Mouse (Mus musculus) erythroblast, adult 5-6 weeks (primary cell): ENCODE data around the gene Ncf1. TPM values are rescaled to one million over a fixed set of nuclear protein-coding genes. Genes with fewer than 3 reads are reported as not detected.

Experiments
- ATAC-seq: replicated peaks from 2 replicates; pipeline ENCODE4 v1.8.0; 2016; ENCODE audit warnings: moderate number of reproducible peaks, mild to moderate bottlenecking, moderate TSS enrichment, inconsistent platforms; ENCODE audit not compliant: poor library complexity, low FRiP score, severe bottlenecking
- total RNA-seq, 2 experiments: library from RNA; stranded (forward) in 1 of 2; stranded (reverse) in 1 of 2; fragments of 150-400 nt in 1 of 2; fragments of 200-764, 138-1000 nt in 1 of 2; gene quantifications; 2 replicates each; pipeline versions ENCODE4 v1.2.3 to v1.2.4; 2015 to 2017; ENCODE audit warnings: low replicate concordance in 2 of 2

Gene Ncf1
- total RNA-seq, 2 experiments from 2014 or later = 92.6 to 101 TPM

- no peak for ATAC-seq
These were observed 19.3 kb upstream of the Ncf1 start for GRCm38 (mm10) chr5:134248608-134249244.

- no peak for ATAC-seq
These were observed 16.7 kb upstream of the Ncf1 start for GRCm38 (mm10) chr5:134246146-134246545.

- ATAC-seq = no peak
These were observed 15.5 kb upstream of the Ncf1 start for GRCm38 (mm10) chr5:134244890-134245289.

GRCm38 (mm10) chr5:134243661-134244436 is 14.4 kb upstream of the Ncf1 start:
- no peak for ATAC-seq

GRCm38 (mm10) chr5:134241831-134242230 is 12.4 kb upstream of the Ncf1 start:
- ATAC-seq = no peak

GRCm38 (mm10) chr5:134237936-134238760 is 8.7 kb upstream of the Ncf1 start:
- no peak for ATAC-seq

- ATAC-seq = no peak
These were observed 8.1 kb upstream of the Ncf1 start for GRCm38 (mm10) chr5:134237508-134237907.

GRCm38 (mm10) chr5:134236796-134237195 is 7.4 kb upstream of the Ncf1 start:
- no peak for ATAC-seq

GRCm38 (mm10) chr5:134236241-134236640 is 6.8 kb upstream of the Ncf1 start:
- no peak for ATAC-seq

GRCm38 (mm10) chr5:134235111-134235510 is 5.7 kb upstream of the Ncf1 start:
- ATAC-seq = no peak

GRCm38 (mm10) chr5:134234205-134234604 is 4.8 kb upstream of the Ncf1 start:
- no peak for ATAC-seq

GRCm38 (mm10) chr5:134233244-134233651 is 3.8 kb upstream of the Ncf1 start:
- no peak for ATAC-seq

GRCm38 (mm10) chr5:134232568-134232967 is 3.1 kb upstream of the Ncf1 start:
- ATAC-seq = no peak

GRCm38 (mm10) chr5:134232111-134232510 is 2.7 kb upstream of the Ncf1 start:
- ATAC-seq = no peak

GRCm38 (mm10) chr5:134231376-134231775 is 2.0 kb upstream of the Ncf1 start:
- no peak for ATAC-seq

- ATAC-seq = no peak
These were observed 1.2 kb downstream of the Ncf1 start for GRCm38 (mm10) chr5:134228249-134228638.

- no peak for ATAC-seq
These were observed 1.7 kb downstream of the Ncf1 start for GRCm38 (mm10) chr5:134227574-134228248.

GRCm38 (mm10) chr5:134226946-134227345 is 2.5 kb downstream of the Ncf1 start:
- no peak for ATAC-seq

GRCm38 (mm10) chr5:134225110-134225901 is 4.1 kb downstream of the Ncf1 start:
- ATAC-seq = no peak
